Mouse (Mus musculus): Measurements from ENCODE around the gene Sirpa.

- no peak for TF ChIP-seq CTCF (IDR thresholded peaks at IDR 0.05; ENCODE audit: insufficient read depth, low read length)
- TF ChIP-seq POLR2A (IDR thresholded peaks at IDR 0.05; ENCODE audit: borderline replicate concordance, extremely low read depth, low read depth, low read length), result no peak
Observed at GRCm38 (mm10) chr2:129629786-129630531, 37.3 kb downstream of the Sirpa start.

Measured in lung, adult 2 months (tissue).